Mouse (Mus musculus): ENCODE results near the gene Rpl36-ps4. TPM values are rescaled to one million over a fixed set of nuclear protein-coding genes. Genes with fewer than 3 reads are reported as not detected.
"Not testable (repeated sequence)": the region's sequence is repeated elsewhere in the genome, so short reads cannot be mapped to it uniquely, and the experiment has no call there.

Gene Rpl36-ps4
- polyA plus RNA-seq, 1 experiment: not detected

DNA sequence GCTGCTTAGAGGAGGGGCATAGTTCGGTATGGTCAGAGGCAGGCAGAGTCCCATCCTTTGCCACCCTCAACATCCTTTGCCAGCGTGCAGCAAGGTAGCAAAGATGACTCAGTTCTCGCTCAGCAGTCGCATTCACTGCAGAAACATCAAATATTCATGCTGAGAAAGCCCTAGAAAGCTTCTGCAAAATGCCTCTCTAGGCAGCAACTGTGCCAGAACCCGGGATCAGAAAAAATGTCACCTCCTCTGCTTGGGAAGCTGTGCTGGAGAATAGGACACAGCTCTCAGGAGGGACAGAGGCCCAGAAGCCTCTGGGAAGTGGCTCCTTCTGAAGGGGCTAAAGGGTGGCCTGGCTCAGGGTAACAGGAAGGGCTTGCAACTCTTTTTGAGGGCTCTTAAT, 2.7 kb upstream of the Rpl36-ps4 start:
- Histone ChIP-seq H3K9ac (ENCODE audit: low read depth, poor library complexity, severe bottlenecking) (no peak overlapping the region), H3K27me3 (ENCODE audit: control insufficient read depth, insufficient read depth, low read length, poor library complexity, severe bottlenecking) (no peaks in the 10 kb centered on the region), H3K9me3 (replicated peaks; ENCODE audit: control insufficient read depth, insufficient read depth, low read length, poor library complexity, severe bottlenecking) (no peaks in the 10 kb centered on the region), H3K4me3 (ENCODE audit: low read depth, low read length) (no peak overlapping the region), H3K27ac (ENCODE audit: insufficient read depth, low read length) (no peak overlapping the region), H3K4me1 (ENCODE audit: control insufficient read depth, insufficient read depth, low read length) (peaks cover 2% of the 10 kb centered on the region), H3K36me3 (ENCODE audit: control insufficient read depth, insufficient read depth, low read length, poor library complexity, severe bottlenecking) (no peaks in the 10 kb centered on the region)
- no peak for TF ChIP-seq CTCF (IDR thresholded peaks at IDR 0.05; ENCODE audit: low read depth, low read length)
- no peak for TF ChIP-seq EP300 (IDR thresholded peaks at IDR 0.05; ENCODE audit: insufficient read depth, low read depth, low read length)
- TF ChIP-seq POLR2A (IDR thresholded peaks at IDR 0.05; ENCODE audit: insufficient read depth, low read length): no peak

DNA sequence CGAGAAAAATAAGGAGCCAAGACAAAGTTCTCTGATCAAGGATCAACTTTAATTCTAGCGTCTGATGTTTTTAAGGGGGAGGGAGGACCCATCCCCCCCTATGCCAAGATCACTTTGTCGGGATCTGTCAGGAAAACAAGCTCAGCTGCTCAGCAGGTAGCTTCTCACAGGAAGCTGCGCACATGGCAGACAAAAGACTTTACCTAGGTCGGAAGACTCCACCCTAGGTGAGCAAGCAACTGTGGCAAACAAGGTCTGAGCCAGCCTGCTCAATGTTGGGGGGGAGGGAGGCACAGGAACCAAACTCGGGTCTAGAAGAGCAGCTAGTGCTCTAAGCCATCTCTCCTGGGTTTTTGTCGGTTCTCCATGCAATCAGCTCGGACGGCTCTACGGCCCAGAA, 13.5 kb downstream of the Rpl36-ps4 start:
- no peak for TF ChIP-seq POLR2A (IDR thresholded peaks at IDR 0.05; ENCODE audit: insufficient read depth, low read length)
- TF ChIP-seq CTCF (IDR thresholded peaks at IDR 0.05; ENCODE audit: low read depth, low read length): no peak
- peak; percentile 85; the same call in 1 of the 2 replicates for TF ChIP-seq EP300 (IDR thresholded peaks at IDR 0.05; ENCODE audit: insufficient read depth, low read depth, low read length)

DNA sequence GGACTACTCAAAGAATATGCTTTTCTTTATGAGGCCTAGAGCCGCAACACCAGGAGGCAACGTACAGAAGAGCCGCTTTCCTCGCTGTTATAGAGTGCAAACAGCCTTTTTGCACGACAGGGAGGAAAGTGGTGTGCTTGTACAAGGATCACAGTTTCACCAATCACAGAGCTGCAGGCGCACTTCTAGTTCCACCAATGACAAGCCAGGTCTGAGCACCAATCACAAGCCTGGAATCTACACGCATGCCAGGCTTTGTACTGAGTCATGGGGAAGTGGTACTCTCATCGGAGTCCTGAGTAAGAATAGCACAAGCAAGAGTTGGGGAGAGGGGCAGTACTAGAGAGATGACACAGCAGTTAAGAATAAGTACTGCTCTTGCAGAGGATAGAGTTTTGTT, 14.0 kb downstream of the Rpl36-ps4 start:
- Histone ChIP-seq H3K9ac (ENCODE audit: low read depth, poor library complexity, severe bottlenecking) (no peak overlapping the region), H3K36me3 (ENCODE audit: control insufficient read depth, insufficient read depth, low read length, poor library complexity, severe bottlenecking) (no peaks in the 10 kb centered on the region), H3K4me3 (ENCODE audit: low read depth, low read length) (peak overlapping the region; percentile 5; the same call in 1 of the 2 replicates), H3K27me3 (ENCODE audit: control insufficient read depth, insufficient read depth, low read length, poor library complexity, severe bottlenecking) (no peaks in the 10 kb centered on the region), H3K4me1 (ENCODE audit: control insufficient read depth, insufficient read depth, low read length) (peaks cover 12% of the 10 kb centered on the region), H3K27ac (ENCODE audit: insufficient read depth, low read length) (peak overlapping the region; percentile 76), H3K9me3 (replicated peaks; ENCODE audit: control insufficient read depth, insufficient read depth, low read length, poor library complexity, severe bottlenecking) (no peaks in the 10 kb centered on the region; the same call in 1 of the 2 replicates)
- TF ChIP-seq CTCF (IDR thresholded peaks at IDR 0.05; ENCODE audit: low read depth, low read length): no peak
- TF ChIP-seq EP300 (IDR thresholded peaks at IDR 0.05; ENCODE audit: insufficient read depth, low read depth, low read length): no peak
- TF ChIP-seq POLR2A (IDR thresholded peaks at IDR 0.05; ENCODE audit: insufficient read depth, low read length): no peak

More for the DNA sequence above, 13.5 kb downstream of the Rpl36-ps4 start:
- Histone ChIP-seq H3K9ac (ENCODE audit: low read depth, poor library complexity, severe bottlenecking) (no peak overlapping the region), H3K9me3 (replicated peaks; ENCODE audit: control insufficient read depth, insufficient read depth, low read length, poor library complexity, severe bottlenecking) (no peaks in the 10 kb centered on the region; the same call in 1 of the 2 replicates), H3K4me3 (ENCODE audit: low read depth, low read length) (peak overlapping the region; percentile 5; the same call in 1 of the 2 replicates), H3K27me3 (ENCODE audit: control insufficient read depth, insufficient read depth, low read length, poor library complexity, severe bottlenecking) (no peaks in the 10 kb centered on the region), H3K27ac (ENCODE audit: insufficient read depth, low read length) (peak overlapping the region; percentile 76), H3K36me3 (ENCODE audit: control insufficient read depth, insufficient read depth, low read length, poor library complexity, severe bottlenecking) (no peaks in the 10 kb centered on the region), H3K4me1 (ENCODE audit: control insufficient read depth, insufficient read depth, low read length) (peaks cover 12% of the 10 kb centered on the region)

DNA sequence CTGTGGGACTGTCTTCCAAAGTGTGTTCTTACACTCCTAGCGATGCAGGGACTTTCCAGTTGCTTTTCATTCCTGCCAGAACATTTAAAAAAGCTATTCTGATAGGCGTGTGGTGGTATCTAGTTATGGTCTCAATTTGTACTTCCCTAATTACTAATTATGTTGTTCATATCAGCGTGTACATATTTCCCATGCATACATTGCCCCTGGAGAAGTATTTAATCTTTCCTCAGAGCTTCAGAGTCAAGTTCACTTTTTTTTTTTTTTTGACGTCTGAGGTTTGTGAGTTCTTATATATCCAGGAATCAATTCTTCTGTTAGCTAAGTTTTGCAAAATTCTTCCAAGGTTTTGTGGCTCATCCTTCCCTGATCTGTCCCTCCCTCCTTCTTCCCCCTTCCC, 15.4 kb downstream of the Rpl36-ps4 start:
- TF ChIP-seq CTCF (IDR thresholded peaks at IDR 0.05; ENCODE audit: low read depth, low read length): no peak
- no peak for TF ChIP-seq POLR2A (IDR thresholded peaks at IDR 0.05; ENCODE audit: insufficient read depth, low read length)
- no peak for TF ChIP-seq EP300 (IDR thresholded peaks at IDR 0.05; ENCODE audit: insufficient read depth, low read depth, low read length)
- Histone ChIP-seq H3K4me3 (ENCODE audit: low read depth, low read length) (no peak overlapping the region), H3K36me3 (ENCODE audit: control insufficient read depth, insufficient read depth, low read length, poor library complexity, severe bottlenecking) (no peaks in the 10 kb centered on the region), H3K4me1 (ENCODE audit: control insufficient read depth, insufficient read depth, low read length) (peaks cover 12% of the 10 kb centered on the region), H3K9me3 (replicated peaks; ENCODE audit: control insufficient read depth, insufficient read depth, low read length, poor library complexity, severe bottlenecking) (no peaks in the 10 kb centered on the region; the same call in 1 of the 2 replicates), H3K27me3 (ENCODE audit: control insufficient read depth, insufficient read depth, low read length, poor library complexity, severe bottlenecking) (no peaks in the 10 kb centered on the region), H3K9ac (ENCODE audit: low read depth, poor library complexity, severe bottlenecking) (no peak overlapping the region), H3K27ac (ENCODE audit: insufficient read depth, low read length) (no peak overlapping the region)

DNA sequence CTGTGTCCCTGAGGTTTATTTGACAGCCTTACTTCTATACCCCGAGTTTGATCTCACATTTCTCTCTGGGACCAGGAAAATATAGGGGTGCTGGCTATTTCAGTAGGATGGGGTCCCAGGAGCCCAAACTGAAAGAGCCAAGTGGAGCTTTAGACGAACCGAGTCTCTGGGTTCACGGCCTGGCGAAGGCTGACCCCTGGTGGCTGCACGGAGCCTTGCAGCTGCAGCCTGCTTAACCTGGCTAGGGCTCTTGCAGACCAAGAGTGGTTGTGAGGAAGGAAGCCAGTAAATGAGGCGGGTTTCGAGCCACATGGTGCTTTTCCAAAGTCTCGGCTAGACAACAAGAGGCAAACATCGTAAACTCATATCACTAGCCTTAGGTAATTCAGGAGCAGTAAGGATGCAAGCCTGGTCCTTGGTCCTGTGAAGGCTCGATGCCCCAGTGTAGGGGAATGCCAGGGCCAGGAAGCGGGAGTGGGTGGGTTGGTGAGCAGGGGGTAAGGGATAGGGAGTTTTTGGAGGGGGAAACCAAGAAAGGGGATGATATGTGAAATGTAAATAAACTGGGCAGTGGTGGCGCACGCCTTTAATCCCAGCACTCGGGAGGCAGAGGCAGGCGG, 28.3 kb downstream of the Rpl36-ps4 start:
- Histone ChIP-seq H3K9ac (ENCODE audit: low read depth, poor library complexity, severe bottlenecking) (no peak overlapping the region), H3K27me3 (ENCODE audit: control insufficient read depth, insufficient read depth, low read length, poor library complexity, severe bottlenecking) (no peaks in the 10 kb centered on the region)
- no peak for TF ChIP-seq POLR2A (IDR thresholded peaks at IDR 0.05; ENCODE audit: insufficient read depth, low read length)
- peak; percentile 37; the same call in 1 of the 2 replicates for TF ChIP-seq EP300 (IDR thresholded peaks at IDR 0.05; ENCODE audit: insufficient read depth, low read depth, low read length)
- peak; percentile 98 for TF ChIP-seq CTCF (IDR thresholded peaks at IDR 0.05; ENCODE audit: low read depth, low read length)

DNA sequence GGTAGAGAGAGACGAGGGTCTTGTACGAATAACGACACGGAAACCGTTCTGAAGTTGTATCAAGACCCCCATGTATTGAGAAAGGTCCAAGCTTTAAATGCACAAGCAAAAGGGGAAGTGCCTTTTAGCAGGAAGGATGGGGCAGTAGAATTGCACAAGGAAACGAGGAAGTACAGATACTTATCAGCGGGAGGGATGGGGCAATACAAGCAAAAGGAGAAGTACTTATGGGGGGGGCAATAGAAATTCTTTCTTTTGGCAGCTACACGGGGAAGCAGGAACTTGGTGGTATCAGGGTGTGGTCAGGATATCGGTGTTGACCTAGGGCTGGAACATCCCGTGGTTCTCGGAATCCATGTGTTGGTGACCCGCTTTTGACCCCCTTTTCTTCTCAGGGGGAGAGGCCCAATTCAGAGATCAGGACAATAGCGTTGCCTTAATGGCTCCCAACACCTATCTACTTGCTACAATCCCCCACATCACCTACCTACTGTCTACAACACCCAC, 33.9 kb downstream of the Rpl36-ps4 start:
- H3K9ac ChIP-seq (ENCODE audit: low read depth, poor library complexity, severe bottlenecking); H3K36me3 ChIP-seq (ENCODE audit: control insufficient read depth, insufficient read depth, low read length, poor library complexity, severe bottlenecking); H3K27me3 ChIP-seq (ENCODE audit: control insufficient read depth, insufficient read depth, low read length, poor library complexity, severe bottlenecking): not testable (repeated sequence)

More for the DNA sequence above, 28.3 kb downstream of the Rpl36-ps4 start:
- Histone ChIP-seq H3K9me3 (replicated peaks; ENCODE audit: control insufficient read depth, insufficient read depth, low read length, poor library complexity, severe bottlenecking) (peaks cover 3% of the 10 kb centered on the region; the same call in 1 of the 2 replicates), H3K4me1 (ENCODE audit: control insufficient read depth, insufficient read depth, low read length) (peaks cover 2% of the 10 kb centered on the region), H3K4me3 (ENCODE audit: low read depth, low read length) (no peak overlapping the region), H3K27ac (ENCODE audit: insufficient read depth, low read length) (no peak overlapping the region), H3K36me3 (ENCODE audit: control insufficient read depth, insufficient read depth, low read length, poor library complexity, severe bottlenecking) (no peaks in the 10 kb centered on the region)

More for the DNA sequence above, 33.9 kb downstream of the Rpl36-ps4 start:
- H3K4me3 ChIP-seq (ENCODE audit: low read depth, low read length); H3K27ac ChIP-seq (ENCODE audit: insufficient read depth, low read length); H3K9me3 ChIP-seq (replicated peaks; ENCODE audit: control insufficient read depth, insufficient read depth, low read length, poor library complexity, severe bottlenecking); H3K4me1 ChIP-seq (ENCODE audit: control insufficient read depth, insufficient read depth, low read length): not testable (repeated sequence)

Data from ES-Bruce4 (cell line).